Comparison of ENCODE assay signal across 12 mouse cellular contexts in genomic region chr17:43257699-43258098, GRCm38 (mm10). TPM values are rescaled to one million over a fixed set of nuclear protein-coding genes. Genes with fewer than 3 reads are reported as not detected.
DNase-seq lines count a peak whose midpoint lies in the region; ATAC-seq lines count a peak whose summit lies in the region.
"Had no signal": no experiment of that assay in that cellular context is flagged by ENCODE, and none has a peak within 500 bp of the region (broad histone marks: within the 10 kb centered on the region; RNA-seq: fewer than 3 reads in every experiment).

No protein-coding gene starts in this region.

- H3K27me3 ChIP-seq in forebrain, embryonic 16.5 days (replicated peaks; ENCODE audit: control insufficient read depth, insufficient read depth, low read length), result no peaks in the 10 kb centered on the region
- H3K27me3 ChIP-seq in forebrain, embryonic 11.5 days (ENCODE audit: control insufficient read depth, insufficient read depth, low read length), result no peaks in the 10 kb centered on the region
- H3K27me3 ChIP-seq in kidney, embryonic 14.5 days (ENCODE audit: control insufficient read depth, insufficient read depth, low read length), result no peaks in the 10 kb centered on the region
- H3K27me3 ChIP-seq: heart, embryonic 13.5 days; liver, embryonic 15.5 days had no signal

- no peak overlapping the region for H3K4me2 ChIP-seq in forebrain, embryonic 16.5 days (ENCODE audit: low read length)
- no peak overlapping the region for H3K4me2 ChIP-seq in forebrain, embryonic 11.5 days (ENCODE audit: low read depth, low read length, severe bottlenecking)
- H3K4me2 ChIP-seq in kidney, embryonic 14.5 days (replicated peaks; ENCODE audit: low read depth, low read length), result no peak overlapping the region
- H3K4me2 ChIP-seq: heart, embryonic 13.5 days; liver, embryonic 15.5 days had no signal

- H3K4me1 ChIP-seq in forebrain, embryonic 16.5 days (replicated peaks; ENCODE audit: control insufficient read depth, insufficient read depth, low read length), result no peaks in the 10 kb centered on the region
- no peaks in the 10 kb centered on the region for H3K4me1 ChIP-seq in forebrain, embryonic 11.5 days (replicated peaks; ENCODE audit: control insufficient read depth, insufficient read depth, low read length)
- H3K4me1 ChIP-seq in kidney, embryonic 14.5 days (ENCODE audit: control insufficient read depth, insufficient read depth, low read length), result no peaks in the 10 kb centered on the region
- H3K4me1 ChIP-seq: liver, embryonic 15.5 days had no signal

- no peak overlapping the region for H3K9ac ChIP-seq in forebrain, embryonic 16.5 days (replicated peaks; ENCODE audit: low read depth, low read length)
- no peak overlapping the region for H3K9ac ChIP-seq in forebrain, embryonic 11.5 days (ENCODE audit: low read length)
- no peak overlapping the region for H3K9ac ChIP-seq in kidney, embryonic 14.5 days (ENCODE audit: low read depth, low read length)
- H3K9ac ChIP-seq: heart, embryonic 13.5 days; liver, embryonic 15.5 days had no signal

- WGBS in forebrain, embryonic 16.5 days, result 100% methylated on average over 1 of the region's 1 CpGs
- 95% methylated on average over 1 of the region's 1 CpGs for WGBS in forebrain, embryonic 11.5 days
- 90% methylated on average over 1 of the region's 1 CpGs for WGBS in kidney, embryonic 14.5 days

- no peak overlapping the region for H3K27ac ChIP-seq in forebrain, embryonic 16.5 days (ENCODE audit: low read length)
- H3K27ac ChIP-seq in forebrain, embryonic 11.5 days (ENCODE audit: low read depth, low read length), result no peak overlapping the region
- H3K27ac ChIP-seq in kidney, embryonic 14.5 days (ENCODE audit: low read depth, low read length), result no peak overlapping the region
- H3K27ac ChIP-seq: heart, embryonic 13.5 days; liver, embryonic 15.5 days had no signal

- H3K9me3 ChIP-seq in forebrain, embryonic 16.5 days (ENCODE audit: control insufficient read depth, low read length), result 0 out of 2 replicates have a peak, but pooled peaks cover 3% of the 10 kb centered on the region
- H3K9me3 ChIP-seq in forebrain, embryonic 11.5 days (ENCODE audit: control insufficient read depth, low read length), result no peaks in the 10 kb centered on the region
- peaks cover 6% of the 10 kb centered on the region; the same call in 1 of the 2 replicates for H3K9me3 ChIP-seq in kidney, embryonic 14.5 days (ENCODE audit: control insufficient read depth, low read length)
- H3K9me3 ChIP-seq: liver, embryonic 15.5 days had no signal

- ATAC-seq in forebrain, embryonic 16.5 days, result peak; percentile 68
- no peak for ATAC-seq in forebrain, embryonic 11.5 days (replicated peaks; ENCODE audit: low FRiP score)
- no peak for ATAC-seq in kidney, embryonic 14.5 days (ENCODE audit: low FRiP score, low TSS enrichment)

- no peak for DNase-seq in forebrain, embryonic 11.5 days (ENCODE audit: low spot score)
- DNase-seq in kidney, postnatal 36 days, result peak; percentile 19 to 25
- no peak for DNase-seq in kidney, postnatal 4 days
- DNase-seq in brain, adult 2 months (ENCODE audit: low read depth, low spot score), result peak; percentile 84
- peak; percentile 76 to 80 for DNase-seq in cerebellum, postnatal 25 days
- DNase-seq in c-Kit-positive CD71-positive TER-119-positive erythroid progenitor cells, embryonic 14.5 days (ENCODE audit: low spot score), result no peak
- DNase-seq: kidney, adult 9 months had no signal

- no peak overlapping the region for H3K4me3 ChIP-seq in forebrain, embryonic 16.5 days (replicated peaks; ENCODE audit: low read length)
- no peak overlapping the region for H3K4me3 ChIP-seq in forebrain, embryonic 11.5 days (ENCODE audit: low read depth, low read length)
- H3K4me3 ChIP-seq in kidney, embryonic 14.5 days (ENCODE audit: low read length), result no peak overlapping the region
- H3K4me3 ChIP-seq: heart, embryonic 13.5 days; liver, embryonic 15.5 days had no signal

- no peaks in the 10 kb centered on the region for H3K36me3 ChIP-seq in forebrain, embryonic 16.5 days (ENCODE audit: control insufficient read depth, insufficient read depth)
- H3K36me3 ChIP-seq in forebrain, embryonic 11.5 days (ENCODE audit: control insufficient read depth, insufficient read depth, low read length), result no peaks in the 10 kb centered on the region
- no peaks in the 10 kb centered on the region for H3K36me3 ChIP-seq in kidney, embryonic 14.5 days (ENCODE audit: control insufficient read depth, insufficient read depth, low read length)
- H3K36me3 ChIP-seq: heart, embryonic 13.5 days; liver, embryonic 15.5 days had no signal

RNA-seq across cellular contexts. Expression of gene Adgrf1, which starts 12.4 kb away (rescaled TPM):
- not detected in 2 replicates for polyA plus RNA-seq in forebrain, embryonic 16.5 days (2015; fragmentation: Nextera tagmentation; extraction: Ambion mirVana)
- not detected in 2 replicates for polyA plus RNA-seq in forebrain, embryonic 11.5 days (2014; fragmentation: Nextera tagmentation; extraction: Ambion mirVana)
- 0.24 and 0.49 TPM in 2 replicates for polyA plus RNA-seq in kidney, embryonic 14.5 days (2014; fragmentation: Nextera tagmentation; extraction: Ambion mirVana)
- polyA plus RNA-seq: C2C12 had no signal

Comparison
In these comparisons a context has a peak if more than half of its experiments do, and no peak if none do; other contexts are left out.
1. DNase-seq: peak in kidney, postnatal 36 days (2 of 2), brain, adult 2 months (single experiment) and cerebellum, postnatal 25 days (2 of 2); none in forebrain, embryonic 11.5 days (single experiment), kidney, postnatal 4 days (0 of 2) and c-Kit-positive CD71-positive TER-119-positive erythroid progenitor cells, embryonic 14.5 days (single experiment).